Mouse (Mus musculus): ENCODE results near the gene Hist1h4b. TPM values are rescaled to one million over a fixed set of nuclear protein-coding genes. Genes with fewer than 3 reads are reported as not detected.
A peak's percentile ranks its signal among the peaks of the same experiment; 100 is the strongest.

Hist1h4b gene
- polyA plus RNA-seq, 2 experiments = 4.4 to 26.6 TPM

DNA sequence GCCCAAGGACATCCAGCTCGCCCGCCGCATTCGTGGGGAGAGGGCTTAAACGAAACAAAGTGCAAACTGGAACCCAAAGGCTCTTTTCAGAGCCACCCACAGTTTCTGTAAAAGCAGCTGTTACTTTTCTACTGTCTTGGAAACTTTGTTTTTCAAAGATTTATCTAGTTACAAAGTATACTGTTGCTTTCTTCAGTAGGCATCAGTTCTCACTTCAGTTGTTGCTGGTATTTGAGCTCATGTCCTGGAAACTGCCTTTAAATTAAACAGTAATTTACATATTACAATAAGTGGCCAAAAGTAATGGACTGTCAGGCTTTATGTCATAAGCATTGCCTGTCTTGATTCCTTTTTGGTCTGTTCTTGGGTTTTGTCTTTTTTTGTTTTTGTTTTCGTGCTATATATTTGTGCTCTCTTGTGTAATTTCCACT lies 4.1 kb upstream of the Hist1h4b start:
- H3K27me3 ChIP-seq (ENCODE audit: control insufficient read depth, insufficient read depth, low read length) = no peaks in the 10 kb centered on the region
- H3K4me2 ChIP-seq (replicated peaks; ENCODE audit: low read depth, low read length, severe bottlenecking) = peak overlapping the region; percentile 48
- peak overlapping the region; percentile 34 for H3K4me3 ChIP-seq (replicated peaks; ENCODE audit: low read length)
- H3K27ac ChIP-seq (replicated peaks; ENCODE audit: low read depth, low read length) = peak overlapping the region; percentile 81
- WGBS = 2% methylated on average over 6 of the region's 6 CpGs
- TF ChIP-seq POLR2A (IDR thresholded peaks at IDR 0.05; ENCODE audit: borderline replicate concordance, extremely low read depth, insufficient read depth, insufficient read length) = no peak
- H3K4me1 ChIP-seq (ENCODE audit: control insufficient read depth, insufficient read depth, low read length) = peaks cover 9% of the 10 kb centered on the region
- no peaks in the 10 kb centered on the region for H3K36me3 ChIP-seq (ENCODE audit: control insufficient read depth, insufficient read depth, low read length)
- no peak for ATAC-seq (ENCODE audit: low FRiP score, low read depth)
- no peak for DNase-seq (ENCODE audit: low spot score)
- H3K9ac ChIP-seq (ENCODE audit: low read depth, low read length, severe bottlenecking) = peak overlapping the region; percentile 55
- H3K9me3 ChIP-seq (ENCODE audit: control insufficient read depth, low read length) = no peaks in the 10 kb centered on the region

DNA sequence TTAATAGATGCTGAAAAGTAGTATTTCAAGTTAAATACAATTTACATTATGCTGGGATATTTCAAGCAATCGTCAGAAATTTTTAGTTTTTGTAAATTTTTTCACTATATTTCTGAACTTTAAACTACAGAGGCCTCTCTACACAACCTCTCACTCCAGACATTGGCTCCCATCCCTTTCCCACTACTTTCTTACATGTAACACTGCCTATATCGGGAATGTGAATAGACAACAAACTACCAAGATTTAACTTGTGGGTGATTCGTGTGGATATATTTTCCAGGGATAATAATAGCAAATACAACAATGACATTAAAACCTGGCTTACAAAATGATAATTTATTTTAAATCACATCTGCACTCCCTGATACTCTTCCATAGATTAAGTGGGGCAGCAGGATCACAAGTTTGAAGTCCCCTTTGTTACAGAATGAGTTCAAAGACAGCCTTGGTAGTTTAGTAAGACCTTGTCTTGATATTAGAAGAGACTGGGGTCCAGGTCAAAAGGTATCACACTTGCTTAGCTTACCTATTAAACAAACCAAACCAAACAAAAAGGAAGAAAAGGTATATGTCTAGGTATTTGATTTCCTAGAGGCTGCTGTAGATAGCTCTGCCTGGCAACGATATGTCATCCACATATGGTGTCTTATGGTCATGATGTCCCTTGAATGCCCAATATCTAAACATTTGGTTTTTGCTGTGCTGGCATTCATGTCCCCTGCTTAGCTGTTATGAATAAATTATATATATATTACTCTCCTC lies 3.3 kb upstream of the Hist1h4b start:
- Histone ChIP-seq H3K36me3 (ENCODE audit: control insufficient read depth, insufficient read depth, low read length) (no peaks in the 10 kb centered on the region), H3K27ac (replicated peaks; ENCODE audit: low read depth, low read length) (peak overlapping the region; percentile 81), H3K9me3 (ENCODE audit: control insufficient read depth, low read length) (no peaks in the 10 kb centered on the region), H3K4me3 (replicated peaks; ENCODE audit: low read length) (peak overlapping the region; percentile 34; the same call in 1 of the 2 replicates), H3K27me3 (ENCODE audit: control insufficient read depth, insufficient read depth, low read length) (no peaks in the 10 kb centered on the region), H3K4me2 (replicated peaks; ENCODE audit: low read depth, low read length, severe bottlenecking) (peak overlapping the region; percentile 18; the same call in 1 of the 2 replicates), H3K4me1 (ENCODE audit: control insufficient read depth, insufficient read depth, low read length) (peaks cover 7% of the 10 kb centered on the region), H3K9ac (ENCODE audit: low read depth, low read length, severe bottlenecking) (peak overlapping the region; percentile 55; the same call in 1 of the 2 replicates)
- ATAC-seq (ENCODE audit: low FRiP score, low read depth) (no peak), DNase-seq (ENCODE audit: low spot score) (no peak)
- no peak for TF ChIP-seq POLR2A (IDR thresholded peaks at IDR 0.05; ENCODE audit: borderline replicate concordance, extremely low read depth, insufficient read depth, insufficient read length)
- WGBS = 55% methylated on average over 4 of the region's 4 CpGs

DNA sequence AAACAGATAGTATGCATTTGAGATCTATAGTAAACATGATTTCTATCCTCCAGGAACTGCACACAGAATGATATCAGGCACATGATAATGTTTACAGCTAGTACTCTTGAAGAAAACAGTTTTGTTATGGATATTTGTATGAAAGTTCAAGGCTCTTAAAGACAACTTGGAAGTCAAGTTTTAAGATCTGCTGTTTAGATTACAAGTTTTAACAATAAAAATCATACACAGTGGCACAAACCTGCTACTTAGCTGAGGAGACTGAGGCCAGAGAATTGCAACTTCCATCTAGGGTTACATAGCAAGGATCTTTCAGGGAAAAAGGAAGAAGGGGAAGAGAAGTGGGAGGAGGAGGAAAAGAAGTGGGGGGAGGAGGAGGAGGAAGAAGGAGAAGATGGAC lies 1.8 kb upstream of the Hist1h4b start:
- no peak for TF ChIP-seq POLR2A (IDR thresholded peaks at IDR 0.05; ENCODE audit: borderline replicate concordance, extremely low read depth, insufficient read depth, insufficient read length)
- H3K27ac ChIP-seq (replicated peaks; ENCODE audit: low read depth, low read length) = no peak overlapping the region
- no peaks in the 10 kb centered on the region for H3K27me3 ChIP-seq (ENCODE audit: control insufficient read depth, insufficient read depth, low read length)
- H3K4me3 ChIP-seq (replicated peaks; ENCODE audit: low read length) = no peak overlapping the region
- no peaks in the 10 kb centered on the region for H3K36me3 ChIP-seq (ENCODE audit: control insufficient read depth, insufficient read depth, low read length)
- H3K4me2 ChIP-seq (replicated peaks; ENCODE audit: low read depth, low read length, severe bottlenecking) = no peak overlapping the region
- DNase-seq (ENCODE audit: low spot score) = no peak
- no peak for ATAC-seq (ENCODE audit: low FRiP score, low read depth)
- H3K9ac ChIP-seq (ENCODE audit: low read depth, low read length, severe bottlenecking) = no peak overlapping the region
- H3K4me1 ChIP-seq (ENCODE audit: control insufficient read depth, insufficient read depth, low read length) = peaks cover 10% of the 10 kb centered on the region
- no peaks in the 10 kb centered on the region for H3K9me3 ChIP-seq (ENCODE audit: control insufficient read depth, low read length)

DNA sequence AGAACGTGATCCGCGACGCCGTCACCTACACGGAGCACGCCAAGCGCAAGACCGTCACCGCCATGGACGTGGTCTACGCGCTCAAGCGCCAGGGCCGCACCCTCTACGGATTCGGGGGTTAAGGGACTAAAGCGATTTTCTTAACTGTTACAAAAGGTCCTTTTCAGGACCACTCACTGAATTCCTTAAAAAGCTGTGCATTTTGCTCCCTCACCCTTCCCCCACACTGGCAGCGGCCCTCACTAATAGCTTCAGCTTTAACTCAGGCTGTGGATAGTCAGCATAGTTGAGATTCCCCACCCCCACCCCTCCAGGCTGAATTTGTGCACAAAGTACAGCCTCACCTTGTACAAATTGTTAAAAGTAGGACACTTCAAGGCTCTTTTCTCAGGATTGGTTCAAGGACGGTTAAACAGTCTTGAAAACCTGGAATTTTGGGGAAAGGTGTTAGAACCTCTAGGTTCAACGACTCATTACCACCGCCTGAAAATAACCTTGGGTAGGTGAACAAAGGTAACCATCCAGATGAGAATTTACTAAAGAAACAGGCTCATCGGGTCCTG lies 479 bp downstream of the Hist1h4b start:
- Histone ChIP-seq H3K4me3 (replicated peaks; ENCODE audit: low read length) (peak overlapping the region; percentile 40), H3K27ac (replicated peaks; ENCODE audit: low read depth, low read length) (peak overlapping the region; percentile 93), H3K27me3 (ENCODE audit: control insufficient read depth, insufficient read depth, low read length) (no peaks in the 10 kb centered on the region), H3K9ac (ENCODE audit: low read depth, low read length, severe bottlenecking) (peak overlapping the region; percentile 56), H3K4me1 (ENCODE audit: control insufficient read depth, insufficient read depth, low read length) (peaks cover 16% of the 10 kb centered on the region), H3K9me3 (ENCODE audit: control insufficient read depth, low read length) (no peaks in the 10 kb centered on the region), H3K4me2 (replicated peaks; ENCODE audit: low read depth, low read length, severe bottlenecking) (peak overlapping the region; percentile 82), H3K36me3 (ENCODE audit: control insufficient read depth, insufficient read depth, low read length) (no peaks in the 10 kb centered on the region)
- ATAC-seq (ENCODE audit: low FRiP score, low read depth) (peak; percentile 12), DNase-seq (ENCODE audit: low spot score) (peak; percentile 57)
- 0 out of 2 replicates have a peak, but pooled peaks have one; percentile 2 for TF ChIP-seq POLR2A (IDR thresholded peaks at IDR 0.05; ENCODE audit: borderline replicate concordance, extremely low read depth, insufficient read depth, insufficient read length)
- WGBS = 2% methylated on average over 15 of the region's 23 CpGs

DNA sequence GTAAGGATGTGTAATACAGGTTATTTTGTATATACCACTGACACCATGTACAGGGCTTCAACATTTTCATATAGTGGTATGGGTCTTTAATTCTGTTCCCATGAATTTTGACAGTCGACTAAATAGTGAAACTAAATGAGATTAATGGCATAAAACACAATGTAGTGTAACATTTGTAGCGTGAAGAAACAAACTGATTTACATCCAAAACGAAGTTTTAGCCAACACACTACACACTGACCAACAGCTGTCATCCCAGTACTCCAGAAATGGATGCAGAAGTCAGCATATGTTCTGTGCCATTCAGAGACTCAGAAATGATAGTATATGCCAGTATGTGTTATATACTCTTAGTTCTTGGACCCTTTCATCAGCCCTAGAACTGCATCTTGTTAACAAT lies 1.1 kb downstream of the Hist1h4b start:
- ATAC-seq (ENCODE audit: low FRiP score, low read depth) = no peak
- TF ChIP-seq POLR2A (IDR thresholded peaks at IDR 0.05; ENCODE audit: borderline replicate concordance, extremely low read depth, insufficient read depth, insufficient read length) = no peak
- Histone ChIP-seq H3K9ac (ENCODE audit: low read depth, low read length, severe bottlenecking) (no peak overlapping the region; the same call in 1 of the 2 replicates), H3K36me3 (ENCODE audit: control insufficient read depth, insufficient read depth, low read length) (no peaks in the 10 kb centered on the region), H3K4me2 (replicated peaks; ENCODE audit: low read depth, low read length, severe bottlenecking) (0 out of 2 replicates have a peak overlapping the region, but pooled peaks have one; percentile 4), H3K27me3 (ENCODE audit: control insufficient read depth, insufficient read depth, low read length) (no peaks in the 10 kb centered on the region), H3K4me1 (ENCODE audit: control insufficient read depth, insufficient read depth, low read length) (peaks cover 15% of the 10 kb centered on the region), H3K4me3 (replicated peaks; ENCODE audit: low read length) (0 out of 2 replicates have a peak overlapping the region, but pooled peaks have one; percentile 40), H3K27ac (replicated peaks; ENCODE audit: low read depth, low read length) (no peak overlapping the region; the same call in 1 of the 2 replicates), H3K9me3 (ENCODE audit: control insufficient read depth, low read length) (no peaks in the 10 kb centered on the region)
- DNase-seq (ENCODE audit: low spot score) = no peak
- 46% methylated on average over 3 of the region's 3 CpGs for WGBS
